Mouse (Mus musculus): ENCODE data around the gene D7Ertd443e. TPM values are rescaled to one million over a fixed set of nuclear protein-coding genes. Genes with fewer than 3 reads are reported as not detected.

The D7Ertd443e gene
- not detected for total RNA-seq (2023)

GRCm38 (mm10) chr7:134385561-134385960 is at the start of gene D7Ertd443e:
D7Ertd443e (minus strand) TSS chr7:134385661.

DNA sequence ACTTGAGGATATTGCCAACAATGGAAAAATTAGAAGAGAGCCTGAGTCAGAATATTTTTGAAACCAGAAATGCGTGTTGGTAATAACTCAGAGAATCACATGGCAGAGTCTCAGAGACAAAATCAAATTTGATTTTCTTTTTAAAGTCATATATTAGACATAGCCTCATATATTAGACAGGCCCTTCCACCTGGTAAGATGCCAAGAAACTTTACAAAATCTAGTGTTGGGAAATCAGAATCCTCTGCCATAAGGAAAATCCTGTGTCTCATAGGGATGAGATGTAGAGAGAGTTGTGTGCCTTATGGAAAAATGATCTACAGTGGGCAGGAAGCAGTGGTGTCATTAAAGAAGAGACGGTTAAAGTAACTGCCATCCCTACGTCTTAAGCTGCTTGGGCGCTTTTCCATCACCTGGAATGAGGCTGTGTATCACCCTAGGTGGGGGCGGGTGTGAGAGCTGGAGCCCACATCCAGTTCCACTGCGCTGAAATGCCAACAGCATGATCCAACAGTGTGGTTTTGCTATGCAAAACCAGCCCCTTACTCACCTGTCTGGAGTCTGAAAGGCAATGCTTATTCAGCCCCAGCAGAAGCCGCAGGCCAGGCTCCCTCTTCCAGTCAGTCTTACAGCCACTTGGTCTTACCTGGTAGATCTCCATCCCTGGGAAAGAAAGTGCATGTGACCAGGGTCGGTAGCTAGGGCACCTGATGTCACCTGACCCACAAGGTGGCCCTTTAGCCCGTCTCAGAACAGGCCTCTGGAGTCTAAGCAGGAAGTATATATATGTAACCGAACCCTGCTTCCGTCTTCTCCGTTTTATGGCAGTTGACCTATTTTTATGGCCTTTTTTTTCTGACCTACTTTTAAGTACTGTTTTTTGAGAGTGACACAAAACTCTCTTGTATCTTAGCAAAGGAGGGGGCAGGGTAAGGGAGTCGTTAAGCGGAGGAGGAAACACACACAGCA is 153.8 kb downstream of the D7Ertd443e start, which contains the start of gene Adam12:
Adam12 (minus strand) TSS at position 769 of the 969 bp plus-strand sequence.

Other genes starting within 250 kb of the D7Ertd443e start
- gene Adam12, start 153.5 kb downstream of the D7Ertd443e start, total RNA-seq (2023): under 1 TPM; 0.22 to 0.55 TPM